Mouse (Mus musculus): ENCODE data around the gene Apod. TPM values are rescaled to one million over a fixed set of nuclear protein-coding genes. Genes with fewer than 3 reads are reported as not detected.

Gene Apod
- polyA plus RNA-seq, 1 experiment from 2014 or later: 42.1 TPM

DNA sequence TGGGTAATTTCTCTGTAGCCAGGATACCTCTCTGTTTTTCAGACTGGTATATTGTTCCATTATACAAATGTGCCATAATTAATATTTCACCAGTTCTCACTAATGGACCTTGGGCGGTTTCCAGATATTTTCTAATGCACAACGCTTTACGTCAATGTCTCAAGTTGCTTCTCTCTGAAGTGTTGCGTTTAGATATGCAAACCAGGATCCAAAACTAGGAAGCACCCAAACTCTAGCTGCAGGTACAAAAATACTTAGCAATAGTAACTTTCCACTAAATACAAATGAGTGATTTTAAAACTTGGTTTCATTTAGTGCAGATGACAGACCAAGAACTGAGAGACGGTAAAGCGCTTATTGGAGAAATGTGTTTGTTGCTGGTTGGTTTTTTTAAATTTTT, 40.5 kb downstream of the Apod start:
- Histone ChIP-seq H3K27ac (ENCODE audit: low read depth, low read length) (no peak overlapping the region), H3K36me3 (ENCODE audit: control insufficient read depth, insufficient read depth, low read length) (no peaks in the 10 kb centered on the region), H3K4me2 (ENCODE audit: low read depth, low read length, severe bottlenecking) (peak overlapping the region; percentile 58), H3K27me3 (ENCODE audit: control insufficient read depth, insufficient read depth, low read length) (no peaks in the 10 kb centered on the region), H3K9ac (ENCODE audit: low read length) (peak overlapping the region; percentile 95), H3K4me3 (ENCODE audit: low read depth, low read length) (peak overlapping the region; percentile 84), H3K4me1 (replicated peaks; ENCODE audit: control insufficient read depth, insufficient read depth, low read length) (peaks cover 6% of the 10 kb centered on the region; the same call in 1 of the 2 replicates), H3K9me3 (ENCODE audit: control insufficient read depth, low read length) (no peaks in the 10 kb centered on the region)
- 11% methylated on average over 6 of the region's 6 CpGs for WGBS
- DNase-seq (ENCODE audit: low spot score): no peak
- no peak for ATAC-seq (replicated peaks; ENCODE audit: low FRiP score)

DNA sequence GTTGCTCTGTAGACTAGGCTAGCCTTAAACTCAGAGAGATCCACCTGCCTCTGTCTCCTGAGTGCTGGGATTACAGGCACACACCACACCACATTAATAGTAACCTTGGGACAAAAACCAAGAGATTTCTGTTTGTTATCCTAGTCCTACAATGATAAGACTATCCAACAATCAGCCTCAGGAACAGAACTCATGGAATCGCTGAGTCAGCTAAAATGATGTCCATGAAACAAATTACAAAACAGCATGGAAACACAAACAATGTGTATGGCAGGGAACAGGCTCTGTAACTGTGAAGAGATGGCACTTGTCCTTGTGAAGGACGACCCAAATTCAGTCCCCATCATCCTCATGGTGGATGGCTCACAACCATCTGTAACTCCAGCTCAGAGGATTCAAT, 47.9 kb downstream of the Apod start:
- no peak overlapping the region for H3K27ac ChIP-seq (ENCODE audit: low read depth, low read length)
- no peaks in the 10 kb centered on the region for H3K9me3 ChIP-seq (ENCODE audit: control insufficient read depth, low read length)
- no peak overlapping the region for H3K4me3 ChIP-seq (ENCODE audit: low read depth, low read length)
- no peaks in the 10 kb centered on the region for H3K27me3 ChIP-seq (ENCODE audit: control insufficient read depth, insufficient read depth, low read length)
- no peak overlapping the region for H3K9ac ChIP-seq (ENCODE audit: low read length)
- 88% methylated on average over 2 of the region's 2 CpGs for WGBS
- no peaks in the 10 kb centered on the region for H3K36me3 ChIP-seq (ENCODE audit: control insufficient read depth, insufficient read depth, low read length)
- no peaks in the 10 kb centered on the region for H3K4me1 ChIP-seq (replicated peaks; ENCODE audit: control insufficient read depth, insufficient read depth, low read length)
- ATAC-seq (replicated peaks; ENCODE audit: low FRiP score) (no peak), DNase-seq (ENCODE audit: low spot score) (no peak)
- H3K4me2 ChIP-seq (ENCODE audit: low read depth, low read length, severe bottlenecking): no peak overlapping the region

DNA sequence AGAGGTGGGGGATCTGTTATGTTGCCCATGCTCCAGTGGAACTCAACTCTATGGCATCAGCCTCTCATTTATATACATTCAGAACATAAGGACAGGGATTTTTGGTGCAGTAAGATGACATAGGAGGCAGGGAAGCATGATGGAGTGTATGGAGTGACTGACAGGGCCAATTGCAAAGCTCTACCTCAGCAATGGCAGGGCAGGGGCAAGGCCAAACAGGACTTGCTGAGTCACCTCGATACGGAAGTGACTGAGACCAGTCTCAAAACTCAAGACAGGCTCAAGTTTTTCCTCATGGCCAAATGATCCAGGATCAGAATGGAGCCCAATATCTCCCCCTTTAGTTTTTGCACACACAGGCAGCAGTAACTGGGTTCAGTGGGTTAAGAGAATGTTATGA, 58.5 kb downstream of the Apod start:
- no peaks in the 10 kb centered on the region for H3K9me3 ChIP-seq (ENCODE audit: control insufficient read depth, low read length)
- no peak for ATAC-seq (replicated peaks; ENCODE audit: low FRiP score)
- H3K4me2 ChIP-seq (ENCODE audit: low read depth, low read length, severe bottlenecking): no peak overlapping the region
- no peaks in the 10 kb centered on the region for H3K4me1 ChIP-seq (replicated peaks; ENCODE audit: control insufficient read depth, insufficient read depth, low read length)
- WGBS: 87% methylated on average over 2 of the region's 2 CpGs
- H3K27ac ChIP-seq (ENCODE audit: low read depth, low read length): no peak overlapping the region
- no peak overlapping the region for H3K4me3 ChIP-seq (ENCODE audit: low read depth, low read length)
- no peaks in the 10 kb centered on the region for H3K27me3 ChIP-seq (ENCODE audit: control insufficient read depth, insufficient read depth, low read length)
- H3K36me3 ChIP-seq (ENCODE audit: control insufficient read depth, insufficient read depth, low read length): no peaks in the 10 kb centered on the region; the same call in 1 of the 2 replicates
- no peak for DNase-seq (ENCODE audit: low spot score)
- H3K9ac ChIP-seq (ENCODE audit: low read length): no peak overlapping the region

DNA sequence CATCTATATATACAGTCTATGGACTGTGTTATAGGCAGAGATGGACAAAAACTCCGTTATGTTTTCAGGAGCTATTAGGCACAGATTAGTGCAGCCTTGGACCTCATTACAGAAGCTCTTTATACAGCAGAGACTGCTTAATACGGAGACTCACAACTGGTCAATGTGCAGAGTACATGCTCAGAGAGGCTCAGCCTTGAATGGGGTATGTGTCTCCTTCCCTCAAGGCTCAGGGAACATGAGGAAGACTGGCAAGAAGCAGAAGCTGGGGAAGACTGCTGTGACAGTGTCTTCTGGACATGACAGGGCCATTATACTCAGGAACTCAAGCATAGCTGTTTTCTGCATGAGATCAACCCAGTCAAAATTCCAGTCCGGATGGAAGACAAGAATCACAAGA, 58.9 kb downstream of the Apod start:
- Histone ChIP-seq H3K4me2 (ENCODE audit: low read depth, low read length, severe bottlenecking) (no peak overlapping the region), H3K36me3 (ENCODE audit: control insufficient read depth, insufficient read depth, low read length) (no peaks in the 10 kb centered on the region; the same call in 1 of the 2 replicates), H3K9ac (ENCODE audit: low read length) (no peak overlapping the region), H3K9me3 (ENCODE audit: control insufficient read depth, low read length) (no peaks in the 10 kb centered on the region), H3K4me3 (ENCODE audit: low read depth, low read length) (no peak overlapping the region), H3K27ac (ENCODE audit: low read depth, low read length) (no peak overlapping the region), H3K27me3 (ENCODE audit: control insufficient read depth, insufficient read depth, low read length) (no peaks in the 10 kb centered on the region), H3K4me1 (replicated peaks; ENCODE audit: control insufficient read depth, insufficient read depth, low read length) (no peaks in the 10 kb centered on the region)
- ATAC-seq (replicated peaks; ENCODE audit: low FRiP score): no peak
- 86% methylated on average over 3 of the region's 3 CpGs for WGBS
- no peak for DNase-seq (ENCODE audit: low spot score)

GRCm38 (mm10) chr16:31249401-31249800, 65.2 kb downstream of the Apod start:
- Histone ChIP-seq H3K4me2 (ENCODE audit: low read depth, low read length, severe bottlenecking) (no peak overlapping the region), H3K4me3 (ENCODE audit: low read depth, low read length) (no peak overlapping the region), H3K4me1 (replicated peaks; ENCODE audit: control insufficient read depth, insufficient read depth, low read length) (no peaks in the 10 kb centered on the region), H3K27me3 (ENCODE audit: control insufficient read depth, insufficient read depth, low read length) (no peaks in the 10 kb centered on the region), H3K36me3 (ENCODE audit: control insufficient read depth, insufficient read depth, low read length) (no peaks in the 10 kb centered on the region; the same call in 1 of the 2 replicates), H3K27ac (ENCODE audit: low read depth, low read length) (no peak overlapping the region), H3K9me3 (ENCODE audit: control insufficient read depth, low read length) (no peaks in the 10 kb centered on the region), H3K9ac (ENCODE audit: low read length) (no peak overlapping the region)
- DNase-seq (ENCODE audit: low spot score) (no peak), ATAC-seq (replicated peaks; ENCODE audit: low FRiP score) (no peak)
- 95% methylated on average over 3 of the region's 3 CpGs for WGBS

DNA sequence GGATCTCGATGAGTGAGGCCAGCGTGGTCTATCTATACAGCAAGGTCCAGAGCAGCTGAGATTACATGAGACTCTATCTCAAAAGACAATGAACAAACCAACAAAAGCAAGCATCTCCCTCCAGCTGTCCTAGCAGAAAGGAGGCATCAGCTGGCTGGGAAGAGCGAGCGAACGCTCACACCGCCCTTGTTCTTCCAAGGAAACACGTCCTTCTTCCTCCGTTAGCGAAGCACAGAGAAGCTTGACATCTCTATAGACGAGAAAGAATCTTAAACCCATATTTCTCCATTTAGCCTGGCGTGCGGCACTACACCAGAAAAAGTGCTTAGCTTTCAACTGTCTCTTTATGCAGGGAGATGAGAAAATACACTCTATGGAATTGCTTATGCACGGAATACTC, 65.9 kb downstream of the Apod start:
- no peak for DNase-seq (ENCODE audit: low spot score)
- Histone ChIP-seq H3K4me1 (replicated peaks; ENCODE audit: control insufficient read depth, insufficient read depth, low read length) (no peaks in the 10 kb centered on the region), H3K27ac (ENCODE audit: low read depth, low read length) (no peak overlapping the region), H3K9ac (ENCODE audit: low read length) (no peak overlapping the region), H3K27me3 (ENCODE audit: control insufficient read depth, insufficient read depth, low read length) (no peaks in the 10 kb centered on the region), H3K9me3 (ENCODE audit: control insufficient read depth, low read length) (no peaks in the 10 kb centered on the region), H3K36me3 (ENCODE audit: control insufficient read depth, insufficient read depth, low read length) (no peaks in the 10 kb centered on the region; the same call in 1 of the 2 replicates), H3K4me3 (ENCODE audit: low read depth, low read length) (no peak overlapping the region), H3K4me2 (ENCODE audit: low read depth, low read length, severe bottlenecking) (no peak overlapping the region)
- no peak for ATAC-seq (replicated peaks; ENCODE audit: low FRiP score)
- 92% methylated on average over 13 of the region's 13 CpGs for WGBS

GRCm38 (mm10) chr16:31247442-31247841, 67.2 kb downstream of the Apod start:
- Histone ChIP-seq H3K27me3 (ENCODE audit: control insufficient read depth, insufficient read depth, low read length) (no peaks in the 10 kb centered on the region), H3K9ac (ENCODE audit: low read length) (no peak overlapping the region), H3K9me3 (ENCODE audit: control insufficient read depth, low read length) (no peaks in the 10 kb centered on the region), H3K4me2 (ENCODE audit: low read depth, low read length, severe bottlenecking) (no peak overlapping the region), H3K27ac (ENCODE audit: low read depth, low read length) (no peak overlapping the region), H3K36me3 (ENCODE audit: control insufficient read depth, insufficient read depth, low read length) (no peaks in the 10 kb centered on the region; the same call in 1 of the 2 replicates), H3K4me3 (ENCODE audit: low read depth, low read length) (no peak overlapping the region), H3K4me1 (replicated peaks; ENCODE audit: control insufficient read depth, insufficient read depth, low read length) (no peaks in the 10 kb centered on the region)
- 86% methylated on average over 7 of the region's 7 CpGs for WGBS
- ATAC-seq (replicated peaks; ENCODE audit: low FRiP score): no peak
- no peak for DNase-seq (ENCODE audit: low spot score)

Small RNA genes within 50 kb of the gene (microRNA-seq; reads per million reads assigned to microRNA genes)
- gene Gm27415 (ENCODE audit: insufficient number of aligned reads): not detected

Other genes starting within 250 kb of the Apod start
- 14.5 and 14.7 TPM in 2 replicates for gene Xxylt1, start 233.4 kb downstream of the Apod start, polyA plus RNA-seq (2014; fragmentation: Nextera tagmentation; extraction: Ambion mirVana)
- gene Acap2, start 113.6 kb downstream of the Apod start, polyA plus RNA-seq (2014; fragmentation: Nextera tagmentation; extraction: Ambion mirVana): 24.8 and 29.5 TPM in 2 replicates
- gene Ppp1r2, start 39.5 kb downstream of the Apod start, polyA plus RNA-seq (2014; fragmentation: Nextera tagmentation; extraction: Ambion mirVana): 109 and 110 TPM in 2 replicates
- gene Bdh1, start 107.5 kb upstream of the Apod start, polyA plus RNA-seq (2014; fragmentation: Nextera tagmentation; extraction: Ambion mirVana): 30.0 and 35.9 TPM in 2 replicates

All from forebrain, embryonic 11.5 days (tissue).